Mouse (Mus musculus) heart, postnatal 0 days (tissue): Measurements from ENCODE around the gene Faim. TPM values are rescaled to one million over a fixed set of nuclear protein-coding genes. Genes with fewer than 3 reads are reported as not detected.

Source experiments
- ATAC-seq: fragments of 200-750 bp; cut with Nextera tagmentation; 2 replicates; pipeline ENCODE4 v1.8.0; 2017; ENCODE audit warnings: low read depth, moderate number of reproducible peaks, moderate library complexity; ENCODE audit not compliant: insufficient read depth
- DNase-seq: peaks from one replicate; pipeline ENCODE4 v3.0.0-alpha.2; 2016; ENCODE audit warnings: low spot score
- H3K27ac ChIP-seq: fragments of 300-500 bp; sonication (generic); 2 replicates; pipeline ENCODE4 v1.5.1; 2014; ENCODE audit warnings: low read depth, mild to moderate bottlenecking
- H3K27me3 ChIP-seq: fragments of 300-500 bp; sonication (generic); 2 replicates; pipeline ENCODE4 v1.6.1; 2014; ENCODE audit warnings: low read length, mixed read lengths; ENCODE audit not compliant: control insufficient read depth, insufficient read depth
- H3K36me3 ChIP-seq: fragments of 300-500 bp; sonication (generic); replicated peaks from 2 replicates; pipeline ENCODE4 v1.6.1; 2014; ENCODE audit warnings: low read length, mixed read lengths; ENCODE audit not compliant: control insufficient read depth, insufficient read depth
- H3K4me1 ChIP-seq: fragments of 300-500 bp; sonication (generic); 2 replicates; pipeline ENCODE4 v1.6.1; 2014; ENCODE audit warnings: antibody characterized with exemption; ENCODE audit not compliant: control insufficient read depth, insufficient read depth
- H3K4me2 ChIP-seq: fragments of 300-500 bp; sonication (generic); 2 replicates; pipeline ENCODE4 v1.6.1; 2014; ENCODE audit warnings: low read depth, mild to moderate bottlenecking, low read length, moderate library complexity
- H3K4me3 ChIP-seq: fragments of 300-500 bp; sonication (generic); 2 replicates; pipeline ENCODE4 v1.5.1; 2014; ENCODE audit warnings: low read depth, low read length
- H3K9ac ChIP-seq: fragments of 300-500 bp; sonication (generic); replicated peaks from 2 replicates; pipeline ENCODE4 v1.6.1; 2014; ENCODE audit warnings: low read depth, low read length, mixed read lengths
- H3K9me3 ChIP-seq: fragments of 300-500 bp; sonication (generic); replicated peaks from 2 replicates; pipeline ENCODE4 v1.6.1; 2016; ENCODE audit warnings: low read length; ENCODE audit not compliant: control insufficient read depth
- CTCF ChIP-seq: IDR thresholded peaks from 2 replicates; pipeline ENCODE4 v1.5.1; 2016; ENCODE audit warnings: antibody characterized with exemption, control low read depth, low read depth
- EP300 ChIP-seq: IDR thresholded peaks from 2 replicates; pipeline ENCODE4 v1.6.1; 2016; ENCODE audit warnings: antibody characterized with exemption, low read depth
- WGBS: fragments of 180-500 bp; shearing (Covaris S2); extraction: QIAGEN DNeasy Blood & Tissue Kit; methylation state at CpG from one replicate; pipeline ENCODE4 v1.1.7; 2014; 5-methylcytosine and 5-hydroxymethylcytosine counted together
- polyA plus RNA-seq: library from polyadenylated mRNA; unstranded; fragments of >200 nt; fragmentation: Nextera tagmentation; extraction: Ambion mirVana; gene quantifications from 2 replicates; pipeline ENCODE4 v1.2.1, GENCODE M21; 2015
- total RNA-seq: library from RNA; depleted of rRNA; stranded (reverse); fragments of >200 nt; gene quantifications from 2 replicates; pipeline ENCODE4 v1.2.3, GENCODE M21; 2014; ENCODE audit warnings: low replicate concordance; rRNA removed

Faim gene
- total RNA-seq (4.7 and 6.3 TPM in 2 replicates), polyA plus RNA-seq (24.3 and 25.3 TPM in 2 replicates)

GRCm38 (mm10) chr9:98985800-98986475 lies at the start of gene Faim:
TSS of gene Faim (plus strand) at chr9:98986373.
- peak; percentile 100 for ATAC-seq
- Histone ChIP-seq H3K36me3 (no peaks in the 10 kb centered on the region), H3K4me3 (peak within 1 kb of the TSS; percentile 79), H3K9me3 (no peaks in the 10 kb centered on the region), H3K27ac (peak within 1 kb of the TSS; percentile 58; the same call in 1 of the 2 replicates), H3K4me1 (peaks cover 6% of the 10 kb centered on the region; the same call in 1 of the 2 replicates), H3K4me2 (peak within 1 kb of the TSS; percentile 97), H3K27me3 (peaks cover 14% of the 10 kb centered on the region; the same call in 1 of the 2 replicates), H3K9ac (peak within 1 kb of the TSS; percentile 63)
- TF ChIP-seq CTCF (no peak), EP300 (no peak)
- 2% methylated on average over 45 of the region's 45 CpGs for WGBS
- DNase-seq, result peak; percentile 97

GRCm38 (mm10) chr9:98939290-98939689 lies 46.9 kb upstream of the Faim start:
- DNase-seq (no peak), ATAC-seq (no peak)
- H3K9me3 ChIP-seq, result no peaks in the 10 kb centered on the region
- H3K27me3 ChIP-seq, result 0 out of 2 replicates have a peak, but pooled peaks cover 8% of the 10 kb centered on the region
- H3K27ac ChIP-seq, result no peak overlapping the region
- H3K4me2 ChIP-seq, result no peak overlapping the region
- no peaks in the 10 kb centered on the region for H3K36me3 ChIP-seq
- H3K9ac ChIP-seq, result no peak overlapping the region
- H3K4me3 ChIP-seq, result no peak overlapping the region
- WGBS, result 29% methylated on average over 2 of the region's 2 CpGs
- TF ChIP-seq EP300 (no peak), CTCF (no peak)
- no peaks in the 10 kb centered on the region for H3K4me1 ChIP-seq

- under 1% methylated on average over 40 of the region's 40 CpGs for WGBS
- Histone ChIP-seq H3K4me1 (peaks cover 23% of the 10 kb centered on the region), H3K27me3 (peaks cover 83% of the 10 kb centered on the region), H3K36me3 (no peaks in the 10 kb centered on the region), H3K4me2 (no peak overlapping the region), H3K9ac (no peak overlapping the region), H3K4me3 (no peak overlapping the region), H3K27ac (no peak overlapping the region), H3K9me3 (no peaks in the 10 kb centered on the region)
- no peak for ATAC-seq
- no peak for TF ChIP-seq EP300
- TF ChIP-seq CTCF, result no peak
- DNase-seq, result no peak
Measured at GRCm38 (mm10) chr9:98952171-98953050, 33.8 kb upstream of the Faim start.

- no peak overlapping the region for H3K27ac ChIP-seq
- H3K4me1 ChIP-seq, result peaks cover 23% of the 10 kb centered on the region
- H3K4me3 ChIP-seq, result no peak overlapping the region
- peaks cover 90% of the 10 kb centered on the region for H3K27me3 ChIP-seq
- no peaks in the 10 kb centered on the region for H3K9me3 ChIP-seq
- H3K9ac ChIP-seq, result no peak overlapping the region
- no peak overlapping the region for H3K4me2 ChIP-seq
- ATAC-seq (no peak), DNase-seq (no peak)
- H3K36me3 ChIP-seq, result no peaks in the 10 kb centered on the region
- 5% methylated on average over 4 of the region's 4 CpGs for WGBS
- no peak for TF ChIP-seq EP300
Measured at GRCm38 (mm10) chr9:98953291-98953690, 32.9 kb upstream of the Faim start.

GRCm38 (mm10) chr9:98953830-98954229 lies 32.3 kb upstream of the Faim start:
- TF ChIP-seq EP300, result no peak
- H3K4me1 ChIP-seq, result peaks cover 23% of the 10 kb centered on the region
- H3K27me3 ChIP-seq, result peaks cover 95% of the 10 kb centered on the region
- no peak overlapping the region for H3K9ac ChIP-seq
- H3K36me3 ChIP-seq, result no peaks in the 10 kb centered on the region
- no peak overlapping the region for H3K4me2 ChIP-seq
- H3K4me3 ChIP-seq, result no peak overlapping the region
- no peaks in the 10 kb centered on the region for H3K9me3 ChIP-seq
- H3K27ac ChIP-seq, result no peak overlapping the region
- ATAC-seq, result no peak
- WGBS, result 3% methylated on average over 9 of the region's 9 CpGs
- DNase-seq, result no peak
